In genomic region chr3:158554280-158554679, GRCm38 (mm10) we compare ENCODE assay signal across 22 mouse cellular contexts. TPM values are rescaled to one million over a fixed set of nuclear protein-coding genes. Genes with fewer than 3 reads are reported as not detected.
DNase-seq lines count a peak whose midpoint lies in the region; ATAC-seq and TF ChIP-seq lines count a peak whose summit lies in the region.
"Had no signal": no experiment of that assay in that cellular context is flagged by ENCODE, and none has a peak within 500 bp of the region (broad histone marks: within the 10 kb centered on the region; RNA-seq: fewer than 3 reads in every experiment).

No protein-coding gene starts in this region.

- peaks cover 7% of the 10 kb centered on the region for H3K4me1 ChIP-seq in forebrain, embryonic 13.5 days
- H3K4me1 ChIP-seq in forebrain, postnatal 0 days (ENCODE audit: insufficient read depth): peaks cover 20% of the 10 kb centered on the region; the same call in 1 of the 2 replicates
- H3K4me1 ChIP-seq in neural tube, embryonic 12.5 days: peaks cover under 1% of the 10 kb centered on the region; the same call in 1 of the 2 replicates
- no peaks in the 10 kb centered on the region for H3K4me1 ChIP-seq in hindbrain, postnatal 0 days (ENCODE audit: insufficient read depth, low read length)
- H3K4me1 ChIP-seq: embryonic facial prominence, embryonic 12.5 days; heart, embryonic 15.5 days had no signal

- H3K4me3 ChIP-seq in forebrain, embryonic 13.5 days: no peak overlapping the region
- no peak overlapping the region for H3K4me3 ChIP-seq in forebrain, postnatal 0 days (ENCODE audit: low read depth, low read length)
- no peak overlapping the region for H3K4me3 ChIP-seq in layer of hippocampus, adult 2 months
- H3K4me3 ChIP-seq in neural tube, embryonic 12.5 days: no peak overlapping the region
- H3K4me3 ChIP-seq in hindbrain, postnatal 0 days (ENCODE audit: low read length): no peak overlapping the region
- H3K4me3 ChIP-seq: embryonic facial prominence, embryonic 12.5 days; heart, adult 2 months; heart, embryonic 15.5 days; hindbrain, embryonic 15.5 days had no signal

- no peak for TF ChIP-seq CTCF in forebrain, postnatal 0 days (IDR thresholded peaks at IDR 0.05; ENCODE audit: low read depth)
- no peak for TF ChIP-seq CTCF in layer of hippocampus, adult 2 months (conservative IDR thresholded peaks at IDR 0.05)
- no peak for TF ChIP-seq CTCF in hindbrain, postnatal 0 days (IDR thresholded peaks at IDR 0.05; ENCODE audit: low read depth)

- DNase-seq in forebrain, postnatal 0 days: no peak
- no peak for DNase-seq in layer of hippocampus, adult 2 months (ENCODE audit: low spot score in 2 of 2)
- DNase-seq in layer of hippocampus, postnatal 25 days (ENCODE audit: extremely low spot score in 1 of 2, low spot score in 1 of 2): no peak
- no peak for DNase-seq in neural tube, embryonic 10.5 days (ENCODE audit: extremely low spot score, low spot score)
- no peak for DNase-seq in hindbrain, postnatal 0 days (ENCODE audit: low spot score)
- no peak for DNase-seq in heart, postnatal 4 days
- DNase-seq: adrenal gland, postnatal 10 days; cerebellum, adult 11-12 months; cerebellum, adult 9-10 months; cerebellum, postnatal 25 days; gastrocnemius, postnatal 10 days; heart, adult 2 months; heart, postnatal 14 days; kidney, adult 11 months had no signal

- H3K27ac ChIP-seq in forebrain, embryonic 13.5 days: no peak overlapping the region
- no peak overlapping the region for H3K27ac ChIP-seq in forebrain, postnatal 0 days (ENCODE audit: low read depth, low read length)
- peak overlapping the region; percentile 11; the same call in 1 of the 2 replicates for H3K27ac ChIP-seq in layer of hippocampus, adult 2 months
- H3K27ac ChIP-seq in neural tube, embryonic 12.5 days: no peak overlapping the region
- H3K27ac ChIP-seq in hindbrain, postnatal 0 days: no peak overlapping the region
- H3K27ac ChIP-seq: embryonic facial prominence, embryonic 12.5 days; heart, adult 2 months; heart, embryonic 15.5 days; hindbrain, embryonic 15.5 days had no signal

- no peaks in the 10 kb centered on the region for H3K36me3 ChIP-seq in forebrain, embryonic 13.5 days (ENCODE audit: poor library complexity, severe bottlenecking)
- H3K36me3 ChIP-seq in forebrain, postnatal 0 days (ENCODE audit: insufficient read depth): no peaks in the 10 kb centered on the region
- no peaks in the 10 kb centered on the region for H3K36me3 ChIP-seq in neural tube, embryonic 12.5 days
- H3K36me3 ChIP-seq in hindbrain, postnatal 0 days (ENCODE audit: insufficient read depth, low read length): no peaks in the 10 kb centered on the region
- H3K36me3 ChIP-seq: embryonic facial prominence, embryonic 12.5 days; heart, embryonic 15.5 days; hindbrain, embryonic 15.5 days had no signal

- no peak overlapping the region for H3K9ac ChIP-seq in forebrain, embryonic 13.5 days
- H3K9ac ChIP-seq in forebrain, postnatal 0 days: no peak overlapping the region
- no peak overlapping the region for H3K9ac ChIP-seq in neural tube, embryonic 12.5 days
- no peak overlapping the region for H3K9ac ChIP-seq in hindbrain, postnatal 0 days (replicated peaks; ENCODE audit: low read length)
- H3K9ac ChIP-seq: embryonic facial prominence, embryonic 12.5 days; heart, embryonic 15.5 days; hindbrain, embryonic 15.5 days had no signal

- H3K4me2 ChIP-seq in forebrain, embryonic 13.5 days: no peak overlapping the region
- no peak overlapping the region for H3K4me2 ChIP-seq in forebrain, postnatal 0 days (ENCODE audit: low read depth)
- no peak overlapping the region for H3K4me2 ChIP-seq in neural tube, embryonic 12.5 days (replicated peaks)
- no peak overlapping the region for H3K4me2 ChIP-seq in hindbrain, postnatal 0 days (ENCODE audit: low read depth, low read length)
- H3K4me2 ChIP-seq: embryonic facial prominence, embryonic 12.5 days; heart, embryonic 11.5 days; heart, embryonic 15.5 days; hindbrain, embryonic 15.5 days had no signal

- no peaks in the 10 kb centered on the region for H3K9me3 ChIP-seq in forebrain, embryonic 13.5 days (replicated peaks)
- H3K9me3 ChIP-seq in forebrain, postnatal 0 days (ENCODE audit: low read length): no peaks in the 10 kb centered on the region
- no peaks in the 10 kb centered on the region for H3K9me3 ChIP-seq in neural tube, embryonic 12.5 days
- no peaks in the 10 kb centered on the region for H3K9me3 ChIP-seq in hindbrain, postnatal 0 days (ENCODE audit: low read length)
- H3K9me3 ChIP-seq: embryonic facial prominence, embryonic 12.5 days; heart, embryonic 15.5 days; hindbrain, embryonic 15.5 days had no signal

- ATAC-seq in forebrain, embryonic 13.5 days: peak; percentile 52
- ATAC-seq in forebrain, postnatal 0 days: no peak
- peak; percentile 51 for ATAC-seq in neural tube, embryonic 12.5 days (ENCODE audit: low FRiP score, low read depth)
- 0 out of 2 replicates have a peak, but pooled peaks have one; percentile 32 for ATAC-seq in hindbrain, postnatal 0 days

- no peaks in the 10 kb centered on the region for H3K27me3 ChIP-seq in forebrain, embryonic 13.5 days
- H3K27me3 ChIP-seq in forebrain, postnatal 0 days (ENCODE audit: insufficient read depth, low read length): no peaks in the 10 kb centered on the region
- no peaks in the 10 kb centered on the region for H3K27me3 ChIP-seq in neural tube, embryonic 12.5 days (replicated peaks)
- H3K27me3 ChIP-seq in hindbrain, postnatal 0 days (ENCODE audit: insufficient read depth, low read length): no peaks in the 10 kb centered on the region
- H3K27me3 ChIP-seq: hindbrain, embryonic 15.5 days had no signal

RNA-seq across cellular contexts. Expression of gene Lrrc7, which starts 7.7 kb away (rescaled TPM):
- polyA plus RNA-seq in forebrain, embryonic 13.5 days (2015; fragmentation: Nextera tagmentation; extraction: Ambion mirVana): 9.6 TPM in 2 replicates
- 40.1 and 43.5 TPM in 2 replicates for total RNA-seq in forebrain, postnatal 0 days (2014; rRNA removed)
- 3.2 and 6.7 TPM in 2 replicates for polyA plus RNA-seq in forebrain, postnatal 0 days (2015; fragmentation: Nextera tagmentation; extraction: Ambion mirVana)
- 100 to 1,000 TPM; 119 to 126 TPM for total RNA-seq in layer of hippocampus, adult 2 months (2021)
- total RNA-seq in layer of hippocampus, postnatal 25 days (2021): 100 to 1,000 TPM; 101 to 138 TPM
- polyA plus RNA-seq in neural tube, embryonic 12.5 days (2016; fragmentation: Nextera tagmentation; extraction: Ambion mirVana): 5.7 and 7.1 TPM in 2 replicates
- total RNA-seq in hindbrain, postnatal 0 days (2014; rRNA removed): 24.5 and 25.0 TPM in 2 replicates
- 5.4 and 6.2 TPM in 2 replicates for polyA plus RNA-seq in hindbrain, postnatal 0 days (2015; fragmentation: Nextera tagmentation; extraction: Ambion mirVana)
- total RNA-seq in heart, postnatal 4 days (2021): under 1 TPM; 0.02 to 0.05 TPM
- total RNA-seq: heart, postnatal 14 days; MEL had no signal
- polyA plus RNA-seq: C2C12; heart, adult 2 months had no signal

Comparison
In these comparisons a context has a peak if more than half of its experiments do, and no peak if none do; other contexts are left out.
1. RNA of gene Lrrc7, which starts 7.7 kb away (total RNA-seq): 101 to 138 TPM in layer of hippocampus, postnatal 25 days, 119 to 126 TPM in layer of hippocampus, adult 2 months, 40.1 to 43.5 TPM in forebrain, postnatal 0 days and 24.5 to 25.0 TPM in hindbrain, postnatal 0 days; 0.02 to 0.05 TPM in heart, postnatal 4 days; every median in the first group is over 10 times any median in the second.